Mouse (Mus musculus): ENCODE results near the gene Ap2s1.

Gene Ap2s1

DNA sequence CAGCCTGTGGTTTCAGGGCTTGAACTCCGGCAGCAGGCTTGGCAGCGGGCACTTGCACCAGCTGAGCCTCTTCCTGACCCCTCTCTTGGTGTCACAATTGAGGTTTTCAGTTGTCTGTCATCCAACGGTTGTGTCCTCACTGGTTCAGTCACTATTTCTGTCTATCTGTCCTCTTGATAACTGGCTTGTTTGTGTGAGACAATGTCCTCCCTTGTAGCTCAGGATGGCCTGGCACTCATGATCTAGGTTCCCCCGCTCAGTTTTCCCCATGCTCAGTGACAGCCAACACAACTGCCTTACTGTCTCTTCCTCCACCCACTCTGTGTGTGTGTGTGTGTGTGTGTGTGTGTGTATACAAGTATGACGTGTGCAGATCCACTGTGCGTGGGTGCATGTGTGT is 9.4 kb downstream of the Ap2s1 start:
- in situ Hi-C loops (cut with MseI, MboI): loop anchor here in 1 of 2 experiments (5.0 kb wide), 1 partner anchor 50 kb away; no protein-coding TSS in a partner anchor

DNA sequence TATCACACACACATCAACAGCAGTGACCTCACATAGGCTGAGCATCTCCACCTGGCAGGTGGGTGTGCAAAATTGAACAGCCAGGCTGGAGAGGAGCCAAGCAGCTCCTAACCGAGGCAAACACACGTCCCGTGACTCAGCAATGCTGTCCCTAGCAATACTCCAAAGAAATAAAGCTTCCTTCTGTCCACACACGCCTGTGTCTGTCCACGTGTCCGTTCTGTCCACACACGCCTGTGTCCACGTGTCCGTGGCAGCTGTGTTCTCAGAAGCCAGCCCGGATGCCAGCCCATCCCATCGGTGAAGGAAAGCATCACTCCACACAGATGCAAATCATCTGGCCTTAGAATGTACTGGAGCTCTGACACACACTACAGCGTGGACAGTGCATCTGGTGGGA is 13.8 kb downstream of the Ap2s1 start:
- in situ Hi-C loops (cut with MseI, MboI): no loop called here

DNA sequence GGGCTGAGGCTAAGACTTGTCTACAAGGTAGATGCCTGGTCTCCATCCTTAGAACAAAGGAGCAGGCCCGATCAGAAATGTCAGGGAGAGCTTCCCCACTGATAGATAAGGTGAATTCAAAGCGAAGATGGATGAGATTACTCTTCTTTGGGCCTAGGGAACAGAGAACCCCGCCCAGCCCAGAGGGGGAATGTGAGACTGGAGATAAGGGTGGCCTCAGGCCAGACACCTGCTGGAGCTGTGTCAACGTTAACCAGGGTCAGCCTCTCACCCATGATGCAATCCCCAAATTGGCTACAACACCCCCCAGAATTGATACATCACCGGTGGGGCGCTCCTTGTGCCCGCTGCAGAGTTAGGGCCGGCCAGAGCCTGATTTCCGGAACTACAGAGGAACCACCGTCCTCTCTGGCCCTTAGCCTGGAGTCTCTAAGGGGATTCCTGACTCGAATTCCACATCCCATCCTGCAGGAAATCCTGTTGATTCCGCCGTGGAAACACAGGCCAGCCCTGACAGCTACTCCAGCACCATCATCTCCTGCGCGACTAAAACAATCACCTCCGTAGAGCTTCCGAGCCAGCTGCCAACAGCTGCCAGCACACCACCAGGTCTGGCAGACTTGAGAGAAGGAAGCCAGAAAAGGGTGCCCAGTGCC is 17.3 kb downstream of the Ap2s1 start:
- in situ Hi-C loops (cut with MseI, MboI): no loop called here

DNA sequence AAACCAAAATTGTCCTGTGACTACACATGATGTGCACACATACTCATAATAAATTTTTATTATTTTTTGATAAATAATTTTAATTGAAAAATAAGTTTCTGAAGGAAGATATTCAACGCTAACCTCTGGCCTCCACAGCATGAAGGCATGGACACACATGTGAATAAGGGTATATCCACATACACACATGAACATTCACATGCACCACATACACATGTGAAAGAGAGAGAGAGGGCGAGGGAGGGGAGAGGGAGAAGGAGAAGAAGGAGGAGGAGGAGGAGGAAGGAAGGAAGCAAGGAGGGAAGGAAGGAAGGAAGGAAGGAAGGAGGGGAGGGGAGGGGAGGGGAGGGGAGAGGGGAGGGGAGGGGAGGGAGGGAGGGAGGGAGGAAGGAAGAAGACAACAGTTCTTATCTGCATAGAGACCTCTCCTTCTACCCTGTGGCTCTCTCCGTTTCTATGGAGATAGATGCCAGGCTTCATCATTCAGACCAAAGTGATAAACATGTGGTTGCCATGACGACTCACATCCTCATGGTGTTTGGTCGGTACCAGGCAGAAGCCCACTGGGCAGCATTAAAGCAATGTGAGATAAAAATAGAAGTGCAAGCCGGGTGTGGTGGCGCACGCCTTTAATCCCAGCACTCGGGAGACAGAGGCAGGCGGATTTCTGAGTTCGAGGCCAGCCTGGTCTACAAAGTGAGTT is 20.8 kb downstream of the Ap2s1 start:
- in situ Hi-C loops (cut with MseI, MboI): no loop called here

DNA sequence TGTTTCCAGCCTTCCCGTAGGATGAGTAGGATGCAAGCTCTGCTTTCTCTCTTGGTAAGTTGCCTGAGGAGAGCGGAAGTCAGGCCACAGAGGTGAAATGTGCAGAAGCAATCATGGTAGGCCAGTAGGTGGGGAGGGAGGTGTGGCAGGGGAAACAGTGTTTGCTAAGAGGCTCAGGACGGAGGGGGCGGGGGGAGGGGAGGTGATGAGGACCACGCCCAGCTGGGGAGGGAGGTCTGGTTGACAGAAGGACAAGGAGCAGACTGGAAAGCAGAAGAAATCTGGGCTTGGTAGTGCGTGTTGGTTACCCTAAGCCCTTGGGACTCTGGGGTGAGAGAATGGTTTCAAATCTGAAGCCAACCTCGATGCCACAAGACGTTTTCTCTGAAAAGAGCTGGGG is 22.1 kb downstream of the Ap2s1 start:
- in situ Hi-C loops (cut with MseI, MboI): no loop called here

DNA sequence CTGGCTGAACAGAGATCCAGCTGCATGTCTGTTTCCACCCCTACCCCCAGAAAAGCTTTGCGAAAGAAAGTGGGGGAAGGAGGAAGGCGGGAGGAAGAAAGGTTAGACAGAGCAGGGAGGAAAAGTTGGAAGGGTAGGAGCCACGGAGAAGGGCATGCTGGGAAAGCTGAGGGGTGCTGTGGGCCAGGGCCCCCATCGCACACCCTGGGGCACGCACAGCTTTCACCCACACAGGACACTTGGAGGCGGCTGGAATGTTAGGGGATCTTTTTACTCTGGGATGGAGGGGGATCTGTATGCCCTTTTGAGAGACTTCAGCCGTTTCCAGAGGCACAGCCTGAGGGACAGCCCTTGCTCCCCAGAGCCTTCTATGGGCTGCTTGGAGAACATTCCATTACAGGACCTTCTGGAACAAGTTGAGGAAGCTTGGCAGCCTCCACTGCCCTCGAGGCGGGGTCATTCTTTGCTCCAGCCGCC is 22.8 kb downstream of the Ap2s1 start:
- in situ Hi-C loops (cut with MseI, MboI): no loop called here

DNA sequence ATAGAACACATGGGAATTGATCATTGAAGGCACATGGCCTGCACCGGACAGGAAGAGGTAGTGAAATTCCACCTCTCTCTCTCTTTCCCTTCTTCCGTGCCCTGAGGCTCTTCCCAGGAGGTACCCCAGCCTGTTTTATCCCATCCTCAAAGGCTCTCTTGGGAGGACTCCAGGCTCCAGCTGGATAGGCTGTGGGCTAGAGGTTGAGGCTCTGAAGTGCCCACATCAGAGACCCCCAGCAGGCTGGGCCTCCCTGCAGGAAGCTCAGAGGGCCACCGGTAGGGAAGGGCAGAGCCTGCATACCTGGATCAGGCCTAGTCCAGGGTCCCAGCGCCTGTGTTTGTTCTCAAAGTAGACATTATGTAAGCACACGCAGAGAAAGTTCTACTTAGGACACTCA is 23.4 kb downstream of the Ap2s1 start:
- in situ Hi-C loops (cut with MseI, MboI): no loop called here

DNA sequence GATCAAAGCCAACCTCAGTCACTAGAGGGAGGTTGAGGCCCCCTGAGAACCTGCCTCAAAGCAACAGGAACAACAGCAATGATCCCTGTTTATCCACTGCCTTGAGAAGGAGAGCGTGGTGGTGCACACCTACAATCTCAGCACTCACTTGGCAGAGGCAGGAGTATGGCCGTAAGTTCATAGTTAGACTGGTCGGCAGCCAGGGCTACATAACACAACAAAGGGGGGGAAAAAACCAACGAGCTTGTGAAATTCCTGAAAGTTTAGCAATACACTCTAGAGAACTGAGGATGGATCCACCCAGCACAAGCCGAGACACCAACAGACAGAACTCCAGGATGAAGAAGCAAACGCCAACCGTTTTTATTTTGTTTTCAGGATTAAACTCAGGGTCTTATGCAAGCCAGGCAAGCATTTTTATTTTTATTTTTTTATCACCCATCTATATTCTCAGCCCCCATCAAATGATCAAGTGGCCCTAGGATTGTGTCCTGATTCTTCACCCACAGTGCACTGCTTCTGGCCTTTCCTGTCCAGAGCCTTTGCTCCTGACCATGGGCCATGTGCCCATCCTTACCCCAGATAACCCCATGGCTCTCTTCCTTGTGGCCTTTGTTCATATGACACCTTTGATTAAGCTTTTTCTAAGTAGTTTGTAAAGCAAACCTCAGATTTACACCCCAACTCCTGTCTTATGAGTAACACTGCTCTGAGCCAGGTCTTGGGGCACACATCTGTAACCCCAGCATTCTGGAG is 25.4 kb downstream of the Ap2s1 start:
- in situ Hi-C loops (cut with MseI, MboI): no loop called here

DNA sequence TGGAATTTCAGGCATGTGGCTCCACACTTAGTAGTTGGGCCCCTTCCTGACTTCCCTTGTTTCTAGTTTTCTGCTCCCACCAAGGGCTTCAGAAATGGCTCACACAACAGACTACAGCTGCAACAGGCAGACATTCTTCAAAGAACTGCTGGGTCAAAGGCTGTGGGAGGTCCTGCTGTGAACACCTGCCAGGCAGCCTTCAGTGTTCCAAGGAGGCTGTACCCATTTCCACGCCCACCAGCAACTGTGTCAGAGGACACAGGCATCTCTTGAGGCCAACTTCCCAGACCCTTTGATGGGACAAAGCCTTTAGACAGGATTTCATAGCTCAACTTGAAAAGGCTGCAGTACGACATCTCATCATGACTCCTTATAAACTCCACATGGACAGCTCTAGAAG is 28.2 kb downstream of the Ap2s1 start:
- in situ Hi-C loops (cut with MseI, MboI): no loop called here

DNA sequence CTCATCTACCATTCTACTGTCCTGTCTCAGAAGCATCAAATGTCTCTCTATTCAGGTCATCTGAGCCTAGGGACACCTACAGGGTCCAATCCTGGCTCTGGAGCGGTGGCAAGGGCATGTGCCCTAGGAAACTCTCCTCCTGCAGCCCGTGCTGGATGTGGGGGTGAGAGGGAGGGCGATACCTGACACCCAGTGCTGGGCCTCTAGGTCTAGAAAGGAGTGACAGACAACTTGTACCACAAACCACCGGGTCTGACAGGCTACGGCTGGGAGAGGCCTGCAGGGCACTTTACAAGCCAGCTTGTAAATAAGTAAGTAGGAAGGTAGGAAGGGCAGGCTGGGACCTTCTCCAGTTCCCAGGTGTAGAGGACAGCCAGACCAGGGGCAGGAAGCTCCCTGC is 37.7 kb downstream of the Ap2s1 start:
- in situ Hi-C loops (cut with MseI, MboI): no loop called here

DNA sequence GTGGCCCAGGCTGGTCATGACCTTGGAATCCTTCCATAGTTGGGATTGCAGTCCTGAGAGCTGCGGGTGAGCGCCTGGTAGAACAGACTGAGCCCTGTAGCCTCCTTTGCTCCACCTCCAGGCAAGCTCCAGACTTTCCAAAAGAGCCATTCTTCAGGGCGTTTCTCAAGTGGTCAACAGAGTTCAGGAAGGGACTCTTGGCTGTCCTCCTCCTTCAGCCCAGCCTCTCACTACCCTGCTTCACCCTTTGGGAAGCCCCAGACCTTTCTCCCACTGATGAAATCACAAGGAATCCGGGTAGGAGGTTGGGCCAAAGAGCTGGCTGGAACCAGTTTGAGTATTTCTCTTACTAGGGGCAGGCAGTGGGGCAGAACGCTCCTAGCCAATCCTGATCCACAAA is 41.9 kb downstream of the Ap2s1 start:
- in situ Hi-C loops (cut with MseI, MboI): no loop called here

DNA sequence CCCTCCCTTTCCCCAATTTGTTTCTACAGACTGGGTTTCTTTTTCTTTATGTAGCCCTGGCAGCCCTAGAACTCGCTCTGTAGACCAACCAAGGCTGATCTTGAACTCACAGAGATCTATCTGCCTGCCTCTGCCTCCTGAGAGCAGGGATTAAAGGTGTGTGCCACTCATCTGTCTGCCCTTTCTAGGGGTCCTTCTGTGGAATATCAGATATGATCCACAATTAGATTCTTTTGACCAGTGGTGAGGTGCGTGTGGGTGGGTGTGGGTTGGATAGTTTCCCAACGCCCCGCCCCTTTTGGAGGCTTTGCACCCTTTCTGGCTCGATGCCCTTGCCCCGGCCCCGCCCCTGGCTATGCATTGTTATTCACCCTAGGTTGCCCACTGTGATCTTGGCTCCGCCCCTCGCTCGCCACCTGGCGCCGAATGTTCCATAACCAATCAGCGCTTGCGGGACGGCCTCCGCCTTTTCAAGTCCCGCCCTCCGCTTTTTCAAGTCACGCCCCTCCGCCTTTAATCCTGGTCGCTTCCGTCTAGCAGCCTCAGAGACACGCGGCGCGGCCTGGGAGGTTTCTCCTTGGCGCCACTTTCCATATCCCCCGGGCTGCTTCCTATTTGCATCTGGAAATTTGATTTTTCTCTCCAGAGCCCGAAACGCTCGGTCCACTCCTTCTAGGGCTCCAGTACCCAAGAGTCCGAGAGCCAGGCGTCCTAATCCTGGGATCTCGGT is 42.8 kb downstream of the Ap2s1 start, which contains the start of gene Slc1a5:
Gene Slc1a5, plus strand, starts transcription at position 516 of the 730 bp plus-strand sequence.
- in situ Hi-C loops (cut with MseI, MboI): no loop called here

DNA sequence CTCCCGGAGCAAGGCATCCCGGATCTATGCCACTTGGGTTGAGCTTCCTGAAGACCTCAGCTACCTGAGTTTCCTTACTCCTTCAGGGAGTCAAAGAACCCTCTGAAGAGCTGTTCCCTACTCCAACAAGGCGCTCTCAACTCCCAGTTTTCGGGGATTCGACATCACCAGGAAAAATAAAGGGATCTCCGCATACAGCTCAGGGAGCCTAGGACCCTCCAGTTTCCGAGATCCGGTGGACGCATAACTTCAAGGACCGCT is 43.3 kb downstream of the Ap2s1 start:
- in situ Hi-C loops (cut with MseI, MboI): no loop called here

DNA sequence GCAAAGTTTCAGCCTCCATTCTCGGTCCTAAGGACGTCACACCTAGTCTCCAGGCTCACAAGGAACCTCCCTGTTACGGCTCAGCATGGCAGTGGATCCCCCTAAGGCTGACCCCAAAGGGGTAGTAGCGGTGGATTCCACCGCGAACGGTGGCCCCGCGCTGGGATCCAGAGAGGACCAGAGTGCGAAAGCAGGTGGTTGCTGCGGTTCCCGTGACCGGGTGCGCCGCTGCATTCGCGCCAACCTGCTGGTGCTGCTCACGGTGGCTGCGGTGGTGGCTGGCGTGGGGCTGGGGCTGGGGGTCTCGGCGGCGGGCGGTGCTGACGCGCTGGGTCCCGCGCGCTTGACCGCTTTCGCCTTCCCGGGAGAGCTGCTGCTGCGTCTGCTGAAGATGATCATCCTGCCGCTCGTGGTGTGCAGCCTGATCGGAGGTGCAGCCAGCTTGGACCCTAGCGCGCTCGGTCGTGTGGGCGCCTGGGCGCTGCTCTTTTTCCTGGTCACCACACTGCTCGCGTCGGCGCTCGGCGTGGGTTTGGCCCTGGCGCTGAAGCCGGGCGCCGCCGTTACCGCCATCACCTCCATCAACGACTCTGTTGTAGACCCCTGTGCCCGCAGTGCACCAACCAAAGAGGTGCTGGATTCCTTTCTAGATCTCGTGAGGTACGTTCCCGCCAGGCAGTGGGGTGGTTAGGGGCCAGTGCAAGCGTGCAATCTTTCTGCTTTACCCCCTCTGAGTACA is 43.8 kb downstream of the Ap2s1 start:
- in situ Hi-C loops (cut with MseI, MboI): no loop called here

DNA sequence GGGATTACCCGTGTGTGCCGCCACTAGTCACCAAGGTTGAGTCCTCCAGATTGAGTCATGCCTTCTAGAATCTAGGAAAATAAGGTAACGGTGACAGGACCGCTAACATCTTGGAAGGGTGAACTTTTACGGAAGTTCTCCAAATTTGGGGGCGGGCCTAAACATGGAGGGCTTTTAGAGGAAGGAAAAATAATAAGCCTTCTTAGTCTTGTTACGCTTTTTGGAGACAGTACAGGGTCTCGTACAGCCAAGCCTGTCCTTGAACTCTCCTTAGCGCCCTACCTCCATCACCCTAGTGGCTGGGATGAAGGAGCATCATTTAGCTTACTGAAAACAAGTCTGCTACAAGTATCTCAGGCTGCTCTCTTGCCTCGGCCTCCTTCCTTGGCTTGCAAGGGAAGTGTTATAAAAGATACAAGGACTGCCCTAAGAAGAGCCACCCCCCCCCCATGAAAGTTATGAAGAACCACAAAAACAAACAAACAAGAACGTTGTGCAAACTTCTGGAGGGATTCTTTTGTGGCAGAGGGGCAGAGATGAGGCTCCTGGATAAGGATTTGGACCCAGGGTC is 44.4 kb downstream of the Ap2s1 start:
- in situ Hi-C loops (cut with MseI, MboI): no loop called here

DNA sequence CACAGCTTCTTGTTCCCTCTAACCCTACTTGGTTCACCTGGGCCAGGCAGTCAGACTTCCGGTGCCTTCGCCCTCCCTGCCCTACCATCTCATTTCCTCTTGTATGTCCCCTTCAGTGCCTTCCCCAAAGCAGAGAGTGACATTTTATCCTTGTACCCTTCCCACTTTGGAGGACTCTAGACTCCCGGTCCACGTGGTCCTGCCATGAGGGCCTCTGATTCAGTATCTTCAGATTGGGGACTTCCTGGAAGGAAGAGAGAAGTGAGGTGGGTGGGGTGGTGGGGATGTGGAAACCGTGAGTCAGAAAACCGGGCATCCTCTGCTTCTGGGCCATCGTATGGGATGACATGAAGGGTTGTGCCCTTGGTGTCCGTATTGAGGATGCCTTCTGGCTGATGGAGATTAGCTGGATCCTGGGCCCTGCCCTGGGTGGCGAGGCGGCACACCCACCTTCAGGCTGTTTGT is 45.0 kb downstream of the Ap2s1 start:
- in situ Hi-C loops (cut with MseI, MboI): no loop called here

DNA sequence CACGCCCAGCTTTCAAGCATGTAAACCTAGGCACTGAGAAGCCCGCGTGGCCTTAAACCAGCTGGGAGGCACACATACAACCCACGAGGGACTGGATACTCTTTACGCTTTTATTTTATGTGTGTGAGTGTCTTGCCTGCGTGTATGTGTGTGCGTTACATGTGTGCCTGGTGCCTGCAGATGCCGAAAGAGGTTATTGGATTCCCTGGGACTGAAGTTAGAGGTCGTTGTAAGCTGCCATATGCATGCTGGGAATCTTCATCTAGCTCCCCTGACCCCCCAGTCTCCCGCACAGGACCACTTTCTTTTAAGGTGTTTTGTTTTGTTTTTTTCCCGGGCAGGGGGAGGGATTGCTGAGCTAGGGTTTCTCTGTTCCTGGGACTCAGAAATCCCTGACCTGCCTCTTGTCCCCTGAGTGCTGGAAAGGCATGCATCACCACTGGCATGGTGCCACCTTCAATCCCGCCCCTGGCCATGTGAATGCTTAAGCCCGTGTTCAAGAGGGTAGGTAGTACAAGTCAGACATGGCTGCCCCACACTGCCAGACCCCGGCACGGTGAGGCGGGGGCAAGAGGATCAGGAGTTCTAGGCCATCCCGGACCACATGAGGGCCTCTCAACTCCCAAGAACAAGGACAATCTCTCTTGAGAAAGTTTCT is 45.7 kb downstream of the Ap2s1 start:
- in situ Hi-C loops (cut with MseI, MboI): no loop called here

DNA sequence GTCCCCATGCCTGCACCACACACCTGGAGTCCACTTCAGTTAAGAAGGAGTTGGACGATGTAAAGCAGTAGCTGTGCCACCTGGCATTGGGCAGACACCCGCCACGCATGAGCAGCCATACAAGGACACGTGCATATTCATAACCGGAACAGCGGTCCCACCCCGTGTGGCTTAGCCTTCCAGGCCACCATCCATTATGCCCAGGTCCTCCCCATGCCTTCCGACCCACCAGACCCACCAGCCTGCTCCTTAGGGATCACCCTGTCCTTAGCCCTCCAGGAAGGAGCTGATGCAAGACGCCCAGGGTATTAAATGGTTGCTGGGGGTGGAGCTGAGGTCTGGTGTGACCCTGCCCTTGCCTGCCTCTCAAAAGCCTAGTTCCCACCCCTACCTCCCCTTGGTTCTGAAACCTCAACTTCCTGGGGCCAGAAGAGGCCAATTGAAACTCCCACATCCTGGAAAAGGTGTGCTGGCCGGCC is 46.3 kb downstream of the Ap2s1 start:
- in situ Hi-C loops (cut with MseI, MboI): no loop called here

DNA sequence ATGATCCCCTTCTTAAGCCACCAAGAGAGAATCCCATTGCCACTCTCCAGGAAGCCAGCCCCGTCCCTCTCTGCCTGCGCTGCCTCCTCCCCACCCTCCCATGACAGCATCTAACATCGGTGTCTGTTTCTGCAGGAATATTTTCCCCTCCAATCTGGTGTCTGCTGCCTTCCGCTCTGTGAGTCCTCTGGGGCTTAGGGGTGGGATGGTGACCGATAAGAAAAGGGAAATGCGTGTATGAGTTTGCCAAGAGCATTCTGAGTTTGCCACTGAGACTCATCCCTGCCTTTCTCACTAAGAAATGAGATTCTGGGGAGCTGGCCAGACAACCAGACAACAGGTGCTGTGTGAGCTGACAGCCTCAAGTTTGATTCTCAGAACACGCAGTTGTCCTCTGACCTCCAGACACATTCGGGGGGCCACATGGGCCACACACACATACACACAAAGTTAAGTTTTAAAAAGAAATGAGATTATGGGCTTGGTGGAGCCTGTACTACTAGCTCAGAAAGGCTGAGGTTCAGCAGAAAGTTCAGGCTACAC is 47.4 kb downstream of the Ap2s1 start:
- in situ Hi-C loops (cut with MseI, MboI): no loop called here

DNA sequence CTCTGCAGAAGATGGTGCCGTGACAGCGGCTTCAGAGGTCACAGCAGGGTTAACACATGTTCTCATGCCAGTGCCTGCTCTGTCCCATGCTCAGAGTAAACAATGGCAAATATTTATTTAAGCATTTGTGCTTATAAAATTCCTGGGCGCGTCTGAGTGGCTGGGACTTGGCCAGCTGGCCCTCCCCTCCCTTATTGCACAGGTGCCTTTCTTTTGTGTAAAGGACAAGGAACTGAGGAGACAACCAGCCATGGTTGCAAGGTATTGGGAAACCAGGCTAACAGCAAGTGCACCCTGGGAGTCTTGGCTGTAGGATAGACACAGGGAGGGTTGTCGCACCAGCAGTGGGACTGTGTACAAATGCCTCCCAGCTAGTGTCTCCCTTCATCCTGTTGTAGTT is 54.1 kb downstream of the Ap2s1 start:
- in situ Hi-C loops (cut with MseI, MboI): no loop called here

Measured in mouse trophoblast stem cell (cell line).